Mouse (Mus musculus) mature B cell (primary cell): ENCODE measurements around the gene Gucy2d.

Experiments
- in situ Hi-C: fragments of 300-500 bp; cut with MboI; formaldehyde crosslinking; loops from 2 replicates; pipeline ENCODE4 v1.14.3; 2019

The Gucy2d gene

GRCm38 (mm10) chr7:98489623-98490084 is 49.4 kb downstream of the Gucy2d start:
- in situ Hi-C loops, result no loop called here

GRCm38 (mm10) chr7:98490328-98490727 is 50.1 kb downstream of the Gucy2d start:
- in situ Hi-C loops, result no loop called here

GRCm38 (mm10) chr7:98490911-98491310 is 50.7 kb downstream of the Gucy2d start:
- in situ Hi-C loops, result no loop called here

GRCm38 (mm10) chr7:98491451-98492200 is 51.4 kb downstream of the Gucy2d start:
- in situ Hi-C loops, result no loop called here

GRCm38 (mm10) chr7:98492331-98492730 is 52.1 kb downstream of the Gucy2d start:
- in situ Hi-C loops, result no loop called here

GRCm38 (mm10) chr7:98493307-98493706 is 53.1 kb downstream of the Gucy2d start:
- in situ Hi-C loops, result no loop called here

- in situ Hi-C loops, result no loop called here
These were observed 53.8 kb downstream of the Gucy2d start for GRCm38 (mm10) chr7:98493901-98494480.

GRCm38 (mm10) chr7:98495591-98495990 is 55.4 kb downstream of the Gucy2d start:
- in situ Hi-C loops, result no loop called here

GRCm38 (mm10) chr7:98497451-98497850 is 57.2 kb downstream of the Gucy2d start:
- in situ Hi-C loops, result no loop called here

GRCm38 (mm10) chr7:98498101-98498500 is 57.9 kb downstream of the Gucy2d start:
- in situ Hi-C loops, result no loop called here

- in situ Hi-C loops, result no loop called here
These were observed 58.7 kb downstream of the Gucy2d start for GRCm38 (mm10) chr7:98498656-98499560.

GRCm38 (mm10) chr7:98499561-98500292 is 59.5 kb downstream of the Gucy2d start:
- in situ Hi-C loops, result no loop called here

- in situ Hi-C loops, result no loop called here
These were observed 60.3 kb downstream of the Gucy2d start for GRCm38 (mm10) chr7:98500470-98500869.

- in situ Hi-C loops, result no loop called here
These were observed 60.9 kb downstream of the Gucy2d start for GRCm38 (mm10) chr7:98501078-98501477.

GRCm38 (mm10) chr7:98502921-98503320 is 62.7 kb downstream of the Gucy2d start:
- in situ Hi-C loops, result no loop called here

- in situ Hi-C loops, result no loop called here
These were observed 63.9 kb downstream of the Gucy2d start for GRCm38 (mm10) chr7:98503951-98504647.

- in situ Hi-C loops, result no loop called here
These were observed 64.6 kb downstream of the Gucy2d start for GRCm38 (mm10) chr7:98504726-98505314.

GRCm38 (mm10) chr7:98505664-98506063 is 65.4 kb downstream of the Gucy2d start:
- in situ Hi-C loops, result no loop called here

GRCm38 (mm10) chr7:98510961-98511958 is 71.0 kb downstream of the Gucy2d start:
- in situ Hi-C loops, result no loop called here
